Mouse (Mus musculus) testis, adult 2 months (tissue): Measurements from ENCODE around the gene Glo1.

ENCODE experiments used
- CTCF ChIP-seq: fragments of 200-500 bp; IDR thresholded peaks from 2 replicates; pipeline ENCODE4 v1.5.1; 2012; ENCODE audit warnings: low read depth, mild to moderate bottlenecking, inconsistent platforms, low read length, moderate library complexity; ENCODE audit not compliant: control insufficient read depth, insufficient read depth, insufficient replicate concordance
- POLR2A ChIP-seq: fragments of 200-500 bp; IDR thresholded peaks from 2 replicates; pipeline ENCODE4 v1.6.1; 2012; ENCODE audit warnings: low read depth, mild to moderate bottlenecking, inconsistent platforms, low read length, moderate library complexity; ENCODE audit not compliant: control insufficient read depth

DNA sequence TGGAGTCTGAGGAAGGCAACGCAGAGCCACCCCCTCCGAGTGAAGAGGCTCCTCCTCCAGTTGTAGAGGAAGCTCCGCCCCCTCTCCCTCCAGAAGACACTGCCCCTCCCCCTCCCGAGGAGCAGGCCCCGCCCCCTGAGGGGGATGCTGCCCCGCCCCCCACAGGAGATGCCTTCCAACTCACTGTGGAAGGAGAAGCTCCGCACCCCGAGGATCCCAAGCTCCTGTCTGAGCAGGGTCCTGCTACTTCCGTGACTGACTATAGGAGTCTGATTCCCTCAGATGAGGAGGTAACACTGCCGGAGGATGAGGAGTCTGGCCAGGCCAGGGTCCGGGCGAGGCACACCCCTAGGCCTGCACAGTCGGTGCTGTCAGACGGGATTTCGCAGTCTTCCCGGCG, 8.7 kb upstream of the Glo1 start:
- TF ChIP-seq CTCF (no peak), POLR2A (no peak)
